Mouse (Mus musculus): ENCODE results near the gene Hist1h4d.
"Not testable (repeated sequence)": the region's sequence is repeated elsewhere in the genome, so short reads cannot be mapped to it uniquely, and the experiment has no call there.

Hist1h4d gene

DNA sequence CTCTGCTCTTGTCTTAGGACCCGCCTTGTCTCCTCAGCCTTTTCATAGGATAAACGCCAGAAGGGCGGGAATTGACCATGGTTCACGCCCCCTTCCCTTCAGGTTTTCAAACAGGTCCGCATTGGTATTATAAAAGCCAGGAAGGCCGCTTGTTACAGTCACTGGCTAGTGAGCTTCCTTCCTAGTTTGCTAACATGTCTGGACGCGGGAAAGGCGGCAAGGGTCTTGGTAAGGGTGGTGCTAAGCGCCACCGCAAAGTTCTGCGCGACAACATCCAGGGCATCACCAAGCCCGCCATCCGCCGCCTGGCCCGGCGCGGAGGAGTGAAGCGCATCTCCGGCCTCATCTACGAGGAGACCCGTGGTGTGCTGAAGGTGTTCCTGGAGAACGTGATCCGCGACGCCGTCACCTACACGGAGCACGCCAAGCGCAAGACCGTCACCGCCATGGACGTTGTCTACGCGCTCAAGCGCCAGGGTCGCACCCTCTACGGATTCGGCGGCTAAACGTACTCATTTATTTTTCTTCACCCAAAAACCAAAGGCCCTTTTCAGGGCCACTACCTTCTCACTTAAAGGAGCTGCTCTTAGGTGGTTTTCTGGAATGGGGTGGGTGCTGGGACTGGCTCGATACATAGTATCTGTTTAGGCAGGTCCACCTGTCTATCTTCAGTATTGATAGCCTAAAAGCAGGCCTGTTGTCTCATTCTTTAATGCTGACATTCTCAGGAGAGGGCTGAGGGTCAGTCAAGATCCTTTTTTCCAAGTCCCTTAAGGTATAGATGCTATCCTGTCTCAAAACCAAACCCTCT is at the start of gene Hist1h4d:
Gene Hist1h4d (plus strand): TSS at position 191 of the 811 bp plus-strand sequence.
- in situ Hi-C loops (cut with MboI; ENCODE audit: low sequenced_read_pairs): no loop called here

DNA sequence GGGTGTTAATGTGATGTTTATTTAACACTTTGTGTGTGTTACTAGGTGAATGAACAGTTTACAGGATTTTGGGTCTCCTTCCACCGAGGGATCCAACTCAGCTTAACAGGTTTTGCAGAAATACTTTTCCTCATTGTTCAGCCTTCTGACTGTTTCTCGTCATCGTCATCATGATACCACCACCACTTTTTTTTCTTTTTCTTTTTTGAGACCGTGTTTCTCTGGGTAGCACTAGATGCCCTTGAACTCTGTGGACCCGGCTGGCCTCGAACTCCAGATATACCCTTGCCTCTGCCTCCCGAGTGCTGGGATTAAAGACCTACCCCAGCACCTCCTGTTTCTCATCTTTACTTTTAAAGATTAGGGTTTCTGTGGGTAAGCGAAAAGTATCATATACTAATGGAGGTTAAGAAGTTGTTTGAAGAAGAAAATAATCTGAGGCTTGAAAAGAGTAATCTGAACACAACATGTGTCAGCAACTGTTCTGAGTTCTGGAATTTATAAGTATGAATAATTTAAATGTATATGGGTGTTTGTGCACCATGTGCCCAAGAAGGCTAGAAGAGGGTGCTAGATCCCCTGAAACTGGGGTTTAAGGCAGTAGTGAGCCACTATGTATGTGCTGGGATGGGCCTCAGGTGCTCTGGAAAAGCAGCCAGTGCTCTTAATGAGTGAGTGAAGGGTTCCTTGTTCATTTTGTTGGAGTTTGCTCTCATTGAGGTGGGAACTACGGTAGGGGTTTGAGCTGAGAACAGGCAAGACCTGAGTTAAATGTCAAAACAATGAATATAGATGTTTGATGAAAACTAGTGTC is 48.9 kb upstream of the Hist1h4d start:
- in situ Hi-C loops (cut with MboI; ENCODE audit: low sequenced_read_pairs): no loop called here

DNA sequence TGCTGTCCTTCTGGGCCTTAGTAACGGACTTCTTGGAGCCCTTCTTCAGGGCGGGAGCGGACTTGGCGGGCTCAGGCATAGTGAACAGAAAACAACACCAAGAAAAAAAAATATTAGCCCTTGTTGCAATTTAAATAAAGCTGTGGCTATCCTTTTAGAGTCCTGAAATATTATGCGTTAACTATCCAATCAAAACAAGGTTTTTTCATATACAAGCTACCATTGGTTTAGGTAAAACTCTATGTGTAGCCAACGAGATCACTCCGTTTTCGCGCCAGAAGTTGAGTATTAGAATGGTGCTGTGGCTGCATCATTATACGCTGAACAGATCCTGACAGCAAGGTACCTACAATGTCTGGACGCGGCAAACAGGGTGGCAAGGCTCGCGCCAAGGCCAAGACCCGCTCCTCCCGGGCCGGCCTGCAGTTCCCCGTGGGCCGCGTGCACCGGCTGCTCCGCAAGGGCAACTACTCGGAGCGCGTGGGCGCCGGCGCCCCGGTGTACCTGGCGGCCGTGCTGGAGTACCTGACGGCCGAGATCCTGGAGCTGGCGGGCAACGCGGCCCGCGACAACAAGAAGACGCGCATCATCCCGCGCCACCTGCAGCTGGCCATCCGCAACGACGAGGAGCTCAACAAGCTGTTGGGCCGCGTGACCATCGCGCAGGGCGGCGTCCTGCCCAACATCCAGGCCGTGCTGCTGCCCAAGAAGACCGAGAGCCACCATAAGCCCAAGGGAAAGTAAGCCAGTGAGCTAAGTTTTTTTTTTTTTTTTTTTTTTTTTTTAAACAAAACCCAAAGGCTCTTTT is 47.6 kb upstream of the Hist1h4d start, which contains the start of gene Hist1h2af:
Gene Hist1h2af (plus strand): TSS at position 347 of the 808 bp plus-strand sequence.
- in situ Hi-C loops (cut with MboI; ENCODE audit: low sequenced_read_pairs): not testable (repeated sequence)

DNA sequence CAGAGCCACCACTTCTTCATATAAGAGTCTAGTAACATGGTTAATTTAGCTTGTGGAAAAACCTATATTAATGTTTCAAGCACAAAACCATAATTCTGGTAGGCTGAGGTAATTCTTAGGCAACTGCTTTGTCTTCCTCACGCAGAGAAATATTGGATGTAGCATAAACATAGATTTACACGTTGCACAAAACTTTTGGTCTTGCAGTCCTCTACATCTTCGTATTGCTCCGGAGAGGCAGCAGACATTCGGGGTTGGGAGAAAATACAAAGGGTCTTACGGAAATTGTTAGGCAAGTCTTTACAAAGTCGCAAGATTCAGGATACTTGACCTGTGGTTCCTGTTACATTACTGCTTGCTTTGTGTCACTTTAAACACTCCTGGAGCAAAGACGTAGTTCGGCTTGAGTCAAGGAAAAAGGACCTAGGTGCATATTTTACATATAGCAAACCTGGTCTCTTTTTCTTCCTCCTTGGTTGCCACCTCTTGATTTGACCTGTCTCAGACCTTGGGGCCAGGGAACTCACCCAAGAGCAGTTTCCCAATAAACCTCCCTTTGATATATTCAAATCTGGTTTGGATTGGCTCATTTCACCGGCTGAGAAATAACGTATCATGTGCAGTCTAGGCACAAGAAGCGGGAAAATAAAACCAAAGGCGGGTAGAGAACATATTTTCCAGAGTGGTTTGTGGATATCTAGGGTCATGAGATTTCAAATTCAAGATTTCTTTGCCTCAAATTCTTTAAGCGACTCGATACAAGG is 46.8 kb upstream of the Hist1h4d start:
- in situ Hi-C loops (cut with MboI; ENCODE audit: low sequenced_read_pairs): no loop called here

DNA sequence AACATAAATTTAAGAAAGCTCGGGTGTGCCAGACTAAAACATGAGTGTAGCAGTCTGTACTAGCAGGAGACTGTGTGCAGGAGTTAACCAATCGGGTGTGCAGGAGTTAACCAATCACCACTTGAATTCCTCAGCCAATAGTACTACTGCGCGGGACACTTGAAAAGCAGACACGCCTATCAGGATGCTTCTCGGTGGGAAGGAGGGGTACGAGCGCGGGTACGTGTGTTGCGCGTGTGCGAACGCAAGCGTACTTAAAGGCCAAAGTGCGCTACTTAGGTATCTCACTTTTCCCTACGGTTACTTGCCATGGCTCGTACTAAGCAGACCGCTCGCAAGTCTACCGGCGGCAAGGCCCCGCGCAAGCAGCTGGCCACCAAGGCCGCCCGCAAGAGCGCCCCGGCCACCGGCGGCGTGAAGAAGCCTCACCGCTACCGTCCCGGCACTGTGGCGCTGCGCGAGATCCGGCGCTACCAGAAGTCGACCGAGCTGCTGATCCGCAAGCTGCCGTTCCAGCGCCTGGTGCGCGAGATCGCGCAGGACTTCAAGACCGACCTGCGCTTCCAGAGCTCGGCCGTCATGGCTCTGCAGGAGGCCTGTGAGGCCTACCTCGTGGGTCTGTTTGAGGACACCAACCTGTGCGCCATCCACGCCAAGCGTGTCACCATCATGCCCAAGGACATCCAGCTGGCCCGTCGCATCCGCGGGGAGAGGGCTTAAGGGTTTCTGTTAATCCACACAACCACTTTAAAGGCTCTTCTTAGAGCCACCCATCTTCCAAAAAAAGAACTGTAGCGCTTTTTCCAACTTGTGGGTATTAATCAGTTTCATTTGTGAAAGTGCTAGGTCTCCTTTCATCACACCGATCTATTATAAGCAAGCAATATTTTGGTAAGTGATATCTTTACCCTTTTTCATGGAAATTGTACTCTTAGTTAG is 46.0 kb upstream of the Hist1h4d start, which contains the start of gene Hist1h3g:
Gene Hist1h3g (plus strand): TSS at position 286 of the 939 bp plus-strand sequence.
- in situ Hi-C loops (cut with MboI; ENCODE audit: low sequenced_read_pairs): not testable (repeated sequence)

DNA sequence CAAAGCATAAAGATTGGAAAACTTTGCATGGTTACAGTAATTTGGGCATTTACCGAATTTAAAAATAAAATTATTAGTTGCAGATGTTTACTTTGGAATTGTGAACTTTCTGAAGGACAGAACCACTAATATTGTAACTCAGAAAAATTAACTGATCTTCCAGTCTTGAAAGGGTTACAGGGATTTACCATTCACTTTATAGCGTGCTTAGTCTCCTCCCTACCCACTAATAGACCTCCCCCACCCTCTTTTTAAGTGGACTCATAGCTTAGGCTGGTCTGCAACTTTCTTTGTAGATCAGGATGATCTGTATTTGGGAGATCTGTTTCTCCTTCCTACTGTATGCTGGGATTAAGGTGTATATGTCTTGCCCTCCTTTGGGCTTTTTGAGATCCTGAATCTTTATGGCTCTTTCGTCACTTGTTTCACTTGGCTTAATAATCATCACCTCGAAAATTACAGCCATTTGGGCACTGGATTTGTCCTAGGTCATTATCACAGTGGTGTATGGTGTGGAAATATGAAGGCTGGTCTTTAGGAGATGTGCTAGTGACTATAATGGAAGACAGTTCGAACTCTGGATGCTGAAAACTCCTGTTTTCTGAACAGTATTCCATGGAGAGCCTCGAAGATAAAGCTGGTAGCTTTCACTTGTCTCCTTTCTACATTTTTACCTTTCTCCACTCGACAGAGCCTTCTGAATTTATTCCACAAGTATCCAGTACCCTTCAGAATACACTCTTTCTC is 45.1 kb upstream of the Hist1h4d start:
- in situ Hi-C loops (cut with MboI; ENCODE audit: low sequenced_read_pairs): no loop called here

DNA sequence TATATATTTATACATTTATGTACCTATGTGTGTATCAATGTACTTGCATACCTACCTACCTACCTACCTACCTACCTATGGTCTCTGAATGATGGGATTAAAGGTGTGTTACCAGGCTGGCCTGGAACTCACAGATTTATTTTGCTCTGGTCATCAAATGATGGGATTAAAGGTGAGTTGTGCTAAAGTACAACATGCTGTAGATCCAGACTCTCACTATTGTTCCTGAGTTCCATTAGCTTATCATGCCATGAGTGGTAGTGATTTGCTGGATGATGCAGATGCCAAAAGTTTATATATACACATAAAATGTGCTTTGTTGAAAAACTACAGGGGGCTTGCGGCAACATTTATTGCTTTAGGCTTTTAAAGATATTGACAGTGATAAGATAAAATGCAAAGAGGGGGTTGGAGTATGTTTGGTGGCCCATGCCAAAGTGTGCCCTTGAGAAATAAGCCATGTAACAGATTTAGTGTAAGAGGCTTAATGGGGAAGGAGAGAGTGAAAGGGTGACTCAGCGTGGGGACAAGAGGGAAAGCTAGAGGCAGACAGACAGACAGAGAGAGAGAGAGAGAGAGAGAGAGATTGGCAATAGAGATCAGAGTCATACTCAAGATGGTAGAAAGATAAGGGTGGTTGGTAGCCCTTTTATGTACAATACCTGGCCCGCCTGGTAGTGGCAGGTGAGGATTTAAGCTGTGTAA is 44.2 kb upstream of the Hist1h4d start:
- in situ Hi-C loops (cut with MboI; ENCODE audit: low sequenced_read_pairs): no loop called here

DNA sequence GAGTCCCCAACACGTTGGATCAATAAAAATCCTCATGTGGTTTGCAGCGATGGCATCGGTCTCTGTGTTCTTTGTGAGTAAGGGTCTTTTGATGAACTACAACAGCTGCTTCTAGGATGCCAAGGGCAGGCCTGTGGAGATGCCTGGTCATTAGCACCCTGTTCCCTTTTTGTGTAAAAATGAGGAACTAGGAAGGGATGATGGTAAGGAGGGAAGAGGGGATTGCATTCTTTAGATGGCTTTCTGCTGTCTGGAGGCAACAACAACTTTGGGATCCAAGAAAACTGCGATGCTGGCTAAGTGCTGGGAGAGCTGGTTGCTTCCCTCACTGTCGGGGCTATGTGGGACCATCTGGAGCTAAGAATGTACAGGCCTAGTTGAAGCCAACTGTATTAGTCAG is 43.1 kb upstream of the Hist1h4d start:
- in situ Hi-C loops (cut with MboI; ENCODE audit: low sequenced_read_pairs): no loop called here

DNA sequence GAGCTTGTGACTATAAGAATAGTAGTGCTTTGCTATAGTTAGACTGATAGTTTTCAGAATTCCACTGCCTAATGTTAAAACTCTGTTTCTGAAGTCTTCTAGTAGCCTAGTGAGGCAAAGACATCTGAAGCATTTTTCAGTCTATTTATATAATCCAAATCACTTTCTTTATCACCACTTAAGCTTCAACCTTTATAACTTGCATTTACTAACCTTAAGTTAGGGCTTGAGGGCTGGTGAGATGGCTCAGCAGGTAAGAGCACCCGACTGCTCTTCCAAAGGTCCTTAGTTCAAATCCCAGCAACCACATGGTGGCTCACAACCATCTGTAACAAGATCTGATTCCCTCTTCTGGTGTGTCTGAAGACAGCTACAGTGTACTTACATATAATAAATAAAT is 41.6 kb upstream of the Hist1h4d start:
- in situ Hi-C loops (cut with MboI; ENCODE audit: low sequenced_read_pairs): not testable (repeated sequence)

DNA sequence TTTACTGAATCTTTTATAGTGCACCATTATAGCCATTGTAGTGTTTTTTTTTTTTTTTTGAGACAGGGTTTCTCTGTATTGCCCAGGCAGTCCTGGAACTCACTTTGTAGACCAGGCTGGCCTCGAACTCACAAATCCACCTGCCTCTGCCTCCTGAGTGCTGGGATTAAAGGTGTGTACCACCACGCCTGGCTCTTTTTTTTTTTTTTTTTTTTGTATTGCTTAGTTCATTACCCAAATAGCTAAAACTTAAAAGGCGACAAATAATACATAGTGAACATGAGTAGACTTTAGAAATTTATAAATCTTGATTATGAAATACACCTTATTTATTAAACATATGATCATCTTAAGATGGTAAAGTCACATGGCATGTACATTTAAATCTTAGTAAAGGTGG is 39.9 kb upstream of the Hist1h4d start:
- in situ Hi-C loops (cut with MboI; ENCODE audit: low sequenced_read_pairs): no loop called here

DNA sequence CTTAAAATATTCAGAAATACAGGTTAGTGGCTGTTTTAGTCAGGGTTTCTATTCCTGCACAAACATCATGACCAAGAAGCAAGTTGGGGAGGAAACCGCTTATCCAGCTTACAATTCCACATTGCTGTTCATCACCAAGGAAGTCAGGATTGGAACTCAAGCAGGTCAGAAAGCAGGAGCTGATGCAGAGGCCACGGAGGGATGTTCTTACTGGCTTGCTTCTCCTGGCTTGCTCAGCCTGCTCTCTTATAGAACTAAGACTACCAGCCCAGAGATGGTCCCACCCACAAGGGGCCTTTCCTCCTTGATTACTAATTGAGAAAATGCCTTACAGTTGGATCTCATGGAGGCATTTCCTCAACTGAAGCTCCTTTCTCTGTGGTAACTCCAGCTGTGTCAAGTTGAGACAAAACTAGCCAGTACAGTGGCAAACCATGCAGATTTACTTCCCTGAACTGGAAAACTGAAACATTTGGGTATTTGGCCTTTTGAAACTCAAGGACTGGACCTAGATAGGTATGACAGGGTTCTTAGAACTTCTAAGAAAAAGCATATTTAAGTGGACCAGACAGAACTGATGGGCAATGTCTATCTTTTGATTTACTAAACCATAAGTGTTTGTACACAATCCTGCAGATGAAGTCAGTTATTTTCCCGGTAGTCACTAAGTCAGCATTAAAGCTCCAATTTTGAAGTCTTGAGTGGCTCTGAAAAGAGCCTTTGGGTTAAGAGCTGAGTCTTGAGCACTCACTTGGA is 39.0 kb upstream of the Hist1h4d start:
- in situ Hi-C loops (cut with MboI; ENCODE audit: low sequenced_read_pairs): not testable (repeated sequence)

DNA sequence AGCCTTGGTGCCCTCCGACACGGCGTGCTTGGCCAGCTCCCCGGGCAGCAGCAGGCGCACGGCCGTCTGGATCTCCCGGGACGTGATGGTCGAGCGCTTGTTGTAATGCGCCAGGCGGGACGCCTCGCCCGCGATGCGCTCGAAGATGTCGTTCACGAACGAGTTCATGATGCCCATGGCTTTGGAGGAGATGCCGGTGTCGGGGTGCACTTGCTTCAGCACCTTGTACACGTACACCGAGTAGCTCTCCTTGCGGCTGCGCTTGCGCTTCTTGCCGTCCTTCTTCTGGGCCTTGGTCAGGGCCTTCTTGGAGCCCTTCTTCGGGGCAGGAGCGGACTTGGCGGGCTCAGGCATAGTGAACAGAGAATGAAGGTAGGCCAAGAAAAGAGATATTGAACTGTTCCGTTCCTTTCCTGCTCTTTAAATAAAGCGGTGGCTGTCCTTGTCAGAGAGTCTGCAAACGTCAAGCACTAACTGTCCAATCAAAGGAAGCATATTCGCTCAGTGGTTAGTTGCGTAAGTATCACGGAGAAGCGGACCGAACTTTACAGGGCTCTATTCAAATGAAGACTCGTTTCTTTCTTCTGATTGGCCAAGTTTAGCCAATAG is 38.3 kb upstream of the Hist1h4d start, which contains the start of gene Hist1h2bh:
Gene Hist1h2bh (minus strand): TSS at position 394 of the 609 bp plus-strand sequence.
- in situ Hi-C loops (cut with MboI; ENCODE audit: low sequenced_read_pairs): not testable (repeated sequence)

DNA sequence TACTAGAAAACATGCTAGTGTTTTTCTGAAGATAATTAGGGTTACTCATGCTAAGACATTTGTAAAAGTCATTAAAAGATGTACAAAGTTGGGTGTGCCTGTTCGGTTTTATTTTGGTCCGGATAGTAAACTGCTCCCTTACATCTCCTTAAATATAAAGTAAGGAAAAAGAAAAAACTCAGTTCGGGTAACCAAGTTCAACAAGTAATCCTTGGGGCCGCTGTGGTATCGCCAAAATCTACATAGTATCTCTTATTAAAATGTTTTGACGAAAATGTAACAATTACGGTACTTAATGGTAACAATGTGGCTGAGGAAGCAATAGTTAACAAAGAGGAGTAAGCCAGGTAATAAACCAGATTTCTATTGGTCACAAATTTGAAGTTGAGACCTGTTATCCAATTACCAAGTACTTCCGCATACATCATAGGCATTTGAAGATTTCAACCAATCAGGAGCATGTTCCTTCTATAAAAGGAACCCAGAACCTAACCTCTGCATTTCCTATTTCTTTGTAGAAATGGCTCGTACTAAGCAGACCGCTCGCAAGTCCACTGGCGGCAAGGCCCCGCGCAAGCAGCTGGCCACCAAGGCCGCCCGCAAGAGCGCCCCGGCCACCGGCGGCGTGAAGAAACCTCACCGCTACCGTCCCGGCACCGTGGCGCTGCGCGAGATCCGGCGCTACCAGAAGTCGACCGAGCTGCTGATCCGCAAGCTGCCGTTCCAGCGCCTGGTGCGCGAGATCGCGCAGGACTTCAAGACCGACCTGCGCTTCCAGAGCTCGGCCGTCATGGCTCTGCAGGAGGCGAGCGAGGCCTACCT is 37.2 kb upstream of the Hist1h4d start, which contains the start of gene Hist1h3f:
Gene Hist1h3f (plus strand): TSS at position 88 of the 822 bp plus-strand sequence.
- in situ Hi-C loops (cut with MboI; ENCODE audit: low sequenced_read_pairs): no loop called here

DNA sequence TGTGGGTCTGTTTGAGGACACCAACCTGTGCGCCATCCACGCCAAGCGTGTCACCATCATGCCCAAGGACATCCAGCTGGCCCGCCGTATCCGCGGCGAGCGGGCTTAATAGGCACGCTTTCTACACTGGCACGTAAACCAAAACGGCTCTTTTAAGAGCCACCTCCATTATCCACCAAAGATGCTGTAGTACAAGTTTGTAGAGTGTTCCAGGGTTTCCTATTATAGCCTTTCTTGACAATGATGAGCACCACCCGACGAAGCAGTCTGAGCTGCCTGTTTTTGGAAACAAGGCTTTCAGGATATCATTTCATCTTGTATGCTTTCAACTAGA is 36.6 kb upstream of the Hist1h4d start:
- in situ Hi-C loops (cut with MboI; ENCODE audit: low sequenced_read_pairs): not testable (repeated sequence)

DNA sequence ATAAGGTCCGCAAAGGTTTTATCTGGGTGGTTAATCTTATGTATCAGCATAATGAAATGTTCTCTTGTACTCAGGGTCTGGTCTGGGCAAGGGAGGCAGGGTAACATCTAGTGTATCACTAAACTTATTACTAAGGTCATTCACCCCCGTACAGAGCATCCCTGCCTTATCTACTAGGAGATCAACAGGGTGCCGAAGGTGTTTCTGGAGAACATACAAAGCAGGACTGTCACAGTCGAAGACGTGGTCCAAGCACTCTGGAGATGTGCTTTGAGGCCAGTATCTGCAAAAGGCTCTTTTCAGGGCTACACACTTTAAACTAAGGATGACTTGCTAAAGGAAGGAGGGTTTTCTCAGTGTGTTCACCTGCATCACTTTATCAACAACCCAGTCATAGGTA is 34.7 kb upstream of the Hist1h4d start:
- in situ Hi-C loops (cut with MboI; ENCODE audit: low sequenced_read_pairs): no loop called here

DNA sequence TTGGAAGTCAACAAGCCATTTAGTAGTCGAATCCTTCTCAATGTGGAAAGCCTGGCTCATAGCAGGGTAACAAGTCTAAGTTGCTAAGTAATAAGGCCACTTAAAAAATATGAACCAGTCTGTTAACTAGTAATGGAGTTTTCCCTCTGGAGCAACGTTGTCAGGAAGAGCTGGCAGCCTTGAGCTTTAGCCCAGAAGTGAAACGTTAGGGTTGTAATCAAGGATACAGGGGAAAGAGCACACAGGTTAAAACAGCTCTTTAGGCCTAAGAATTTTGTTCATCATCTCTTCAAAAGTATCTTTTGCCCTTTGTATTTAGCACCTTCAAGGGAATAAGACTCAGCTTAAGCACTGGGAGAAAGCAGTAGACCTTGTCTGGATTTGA is 30.6 kb upstream of the Hist1h4d start:
- in situ Hi-C loops (cut with MboI; ENCODE audit: low sequenced_read_pairs): loop anchor here (25.0 kb wide), 1 partner anchor 1763 kb away; the partner anchor contains the start of genes Hist1h1b, Hist1h2an, Hist1h2bp and Hist1h3i
